Mouse (Mus musculus): Measurements from ENCODE around the gene Ism1. TPM values are rescaled to one million over a fixed set of nuclear protein-coding genes. Genes with fewer than 3 reads are reported as not detected.

Gene Ism1
- polyA plus RNA-seq, 1 experiment from 2014 or later, result 0.41 TPM

DNA sequence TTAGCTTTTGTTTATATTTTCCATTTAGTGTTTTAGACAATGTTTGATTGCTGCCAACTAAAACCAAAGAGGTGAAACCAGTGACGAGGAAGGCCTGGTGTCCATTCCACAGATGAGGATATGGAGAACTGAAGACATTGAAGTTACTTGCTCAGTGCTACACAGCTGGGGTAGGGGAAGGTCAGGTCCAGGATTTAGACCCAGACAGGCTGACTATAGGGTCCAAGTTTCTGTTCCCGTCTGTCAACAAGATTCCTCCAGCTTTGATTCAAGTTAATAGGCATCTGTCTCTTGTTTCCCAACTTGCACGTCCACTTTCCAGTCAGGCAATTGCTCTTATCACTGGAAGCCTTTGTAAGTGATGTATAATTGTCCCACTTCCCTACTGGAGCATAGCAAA, 4.6 kb downstream of the Ism1 start:
- no peaks in the 10 kb centered on the region for H3K36me3 ChIP-seq (replicated peaks)
- H3K27ac ChIP-seq, result no peak overlapping the region
- H3K27me3 ChIP-seq (replicated peaks), result peaks cover 11% of the 10 kb centered on the region
- H3K4me3 ChIP-seq, result no peak overlapping the region
- H3K4me1 ChIP-seq, result peaks cover 6% of the 10 kb centered on the region; the same call in 1 of the 2 replicates
- H3K9ac ChIP-seq, result no peak overlapping the region
- no peaks in the 10 kb centered on the region for H3K9me3 ChIP-seq
- no peak overlapping the region for H3K4me2 ChIP-seq
- 88% methylated on average over 3 of the region's 3 CpGs for WGBS
- no peak for ATAC-seq (replicated peaks)

DNA sequence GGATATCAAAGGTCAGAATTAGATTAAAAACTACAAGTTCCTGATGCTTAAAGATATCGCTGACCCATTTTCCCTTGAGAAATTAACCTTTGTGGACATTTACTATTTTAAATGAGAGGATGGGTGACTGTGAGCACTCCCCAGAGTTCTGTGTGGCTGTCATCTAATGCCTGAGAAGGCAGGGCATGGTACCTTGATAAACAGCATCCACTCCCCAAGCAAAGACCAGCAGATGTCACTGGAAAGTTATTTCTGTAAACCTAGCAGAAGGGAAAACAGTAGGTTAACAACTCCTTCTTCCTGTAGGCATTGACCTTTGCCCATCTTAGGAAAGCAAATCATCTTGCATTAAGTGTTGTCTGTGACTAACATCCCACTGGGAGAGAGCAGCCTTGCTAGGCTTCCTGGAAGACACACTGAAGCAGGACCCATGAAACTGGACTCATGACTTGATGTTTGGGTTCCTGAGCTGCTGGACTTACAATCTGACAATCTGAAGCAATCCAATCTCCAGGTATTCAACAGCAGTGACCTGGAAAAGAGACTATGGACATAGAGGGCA, 11.5 kb downstream of the Ism1 start:
- H3K4me2 ChIP-seq, result no peak overlapping the region
- H3K4me3 ChIP-seq, result no peak overlapping the region
- H3K9me3 ChIP-seq, result no peaks in the 10 kb centered on the region
- WGBS, result 98% methylated on average over 1 of the region's 1 CpGs
- H3K9ac ChIP-seq, result no peak overlapping the region
- ATAC-seq (replicated peaks), result no peak
- no peaks in the 10 kb centered on the region for H3K4me1 ChIP-seq
- H3K36me3 ChIP-seq (replicated peaks), result no peaks in the 10 kb centered on the region
- no peak overlapping the region for H3K27ac ChIP-seq
- H3K27me3 ChIP-seq (replicated peaks), result no peaks in the 10 kb centered on the region

DNA sequence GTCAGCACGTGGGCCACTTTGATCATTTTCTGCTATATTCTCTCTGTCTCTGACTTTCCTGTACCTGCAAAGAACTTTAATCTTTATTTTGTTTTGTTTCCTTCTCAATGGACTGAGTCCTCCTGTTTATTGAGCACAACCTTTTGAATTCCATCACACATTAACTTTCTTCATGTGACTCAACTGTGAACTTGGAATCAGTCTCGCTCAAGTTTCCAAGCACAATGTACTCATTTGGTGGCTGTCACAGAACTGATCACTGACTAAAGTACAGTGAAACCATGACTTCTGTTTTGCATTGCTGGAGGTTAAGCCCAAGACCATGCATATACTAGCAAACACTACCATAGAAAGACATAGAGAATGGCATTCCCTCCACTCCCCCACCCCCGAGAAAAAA, 15.5 kb downstream of the Ism1 start:
- Histone ChIP-seq H3K27me3 (replicated peaks) (no peaks in the 10 kb centered on the region), H3K27ac (no peak overlapping the region), H3K36me3 (replicated peaks) (no peaks in the 10 kb centered on the region), H3K9ac (no peak overlapping the region), H3K4me3 (no peak overlapping the region), H3K9me3 (no peaks in the 10 kb centered on the region), H3K4me2 (no peak overlapping the region), H3K4me1 (no peaks in the 10 kb centered on the region)
- WGBS, result 92% methylated on average over 3 of the region's 3 CpGs
- ATAC-seq (replicated peaks), result no peak

DNA sequence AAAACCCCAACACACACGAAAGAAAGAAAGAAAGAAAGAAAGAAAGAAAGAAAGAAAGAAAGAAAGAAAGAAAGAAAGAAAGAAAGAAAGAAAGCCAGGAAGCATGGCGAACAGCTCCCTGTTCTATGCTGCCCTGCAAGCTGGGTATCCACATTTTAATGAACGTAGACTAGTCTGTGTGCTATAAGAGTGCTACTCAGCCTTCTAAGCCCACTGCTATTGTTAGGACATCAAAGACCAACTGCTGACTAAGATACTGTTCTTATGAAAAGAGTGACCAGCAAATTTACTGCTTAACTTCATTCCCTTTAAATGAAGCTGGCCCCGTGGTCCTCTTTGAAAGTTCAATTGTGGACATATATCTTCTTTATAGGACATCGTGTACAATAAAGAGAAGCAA, 16.7 kb downstream of the Ism1 start:
- no peak overlapping the region for H3K27ac ChIP-seq
- no peaks in the 10 kb centered on the region for H3K9me3 ChIP-seq
- H3K36me3 ChIP-seq (replicated peaks), result no peaks in the 10 kb centered on the region
- H3K9ac ChIP-seq, result no peak overlapping the region
- WGBS, result 58% methylated on average over 5 of the region's 5 CpGs
- H3K4me3 ChIP-seq, result no peak overlapping the region
- ATAC-seq (replicated peaks), result no peak
- no peaks in the 10 kb centered on the region for H3K27me3 ChIP-seq (replicated peaks)
- H3K4me2 ChIP-seq, result no peak overlapping the region
- no peaks in the 10 kb centered on the region for H3K4me1 ChIP-seq

DNA sequence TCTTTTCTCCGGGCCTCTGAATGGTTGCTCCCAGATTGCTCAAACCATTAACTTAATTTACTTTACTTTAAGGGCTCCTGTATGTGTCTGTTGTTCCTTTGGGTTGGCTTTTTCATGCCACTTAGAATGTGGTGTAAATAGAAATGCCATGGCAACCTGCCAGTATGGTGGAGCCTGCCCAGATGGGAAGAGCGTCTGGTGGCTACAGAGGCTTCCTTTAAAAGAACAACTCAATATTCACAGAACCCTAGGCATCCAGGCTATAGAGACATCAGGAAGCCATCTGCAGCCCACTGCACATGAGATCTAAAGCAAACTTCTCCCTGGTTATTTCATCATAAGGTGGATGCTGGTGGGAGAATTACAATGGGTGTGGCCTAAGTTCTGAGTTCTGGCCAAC, 18.6 kb downstream of the Ism1 start:
- Histone ChIP-seq H3K4me3 (no peak overlapping the region), H3K27me3 (replicated peaks) (no peaks in the 10 kb centered on the region), H3K27ac (no peak overlapping the region), H3K4me2 (no peak overlapping the region), H3K9ac (no peak overlapping the region), H3K36me3 (replicated peaks) (no peaks in the 10 kb centered on the region), H3K4me1 (no peaks in the 10 kb centered on the region), H3K9me3 (no peaks in the 10 kb centered on the region)
- ATAC-seq (replicated peaks), result no peak
- 68% methylated on average over 2 of the region's 2 CpGs for WGBS

DNA sequence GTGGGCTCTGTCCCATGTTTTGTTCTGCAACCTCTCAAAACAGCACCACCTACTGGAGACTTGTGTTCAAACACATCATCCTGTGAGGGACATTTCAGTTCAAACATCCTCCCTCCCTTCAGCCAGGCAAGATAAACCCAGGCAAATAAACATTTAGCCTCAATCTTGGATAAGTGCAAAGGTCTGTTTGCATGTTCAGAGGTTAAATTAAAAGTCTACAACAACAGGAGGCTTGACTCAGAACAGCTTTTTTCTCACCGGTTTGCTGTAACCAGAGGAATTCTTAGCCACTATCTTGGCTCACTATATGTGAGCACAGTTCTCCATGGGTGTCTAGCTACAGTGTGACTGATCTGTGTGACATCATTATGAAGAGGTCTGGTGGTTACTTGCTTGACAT, 22.6 kb downstream of the Ism1 start:
- no peak overlapping the region for H3K4me3 ChIP-seq
- H3K9me3 ChIP-seq, result no peaks in the 10 kb centered on the region
- ATAC-seq (replicated peaks), result no peak
- H3K9ac ChIP-seq, result no peak overlapping the region
- no peak overlapping the region for H3K4me2 ChIP-seq
- no peaks in the 10 kb centered on the region for H3K36me3 ChIP-seq (replicated peaks)
- WGBS, result 100% methylated on average over 1 of the region's 1 CpGs
- H3K27ac ChIP-seq, result no peak overlapping the region
- H3K27me3 ChIP-seq (replicated peaks), result no peaks in the 10 kb centered on the region
- no peaks in the 10 kb centered on the region for H3K4me1 ChIP-seq

- H3K4me3 ChIP-seq, result no peak overlapping the region
- H3K9me3 ChIP-seq, result no peaks in the 10 kb centered on the region
- no peaks in the 10 kb centered on the region for H3K27me3 ChIP-seq (replicated peaks)
- no peak for ATAC-seq (replicated peaks)
- no peaks in the 10 kb centered on the region for H3K4me1 ChIP-seq
- no peak overlapping the region for H3K9ac ChIP-seq
- 82% methylated on average over 3 of the region's 3 CpGs for WGBS
- no peak overlapping the region for H3K27ac ChIP-seq
- no peaks in the 10 kb centered on the region for H3K36me3 ChIP-seq (replicated peaks)
- H3K4me2 ChIP-seq, result no peak overlapping the region
These were observed 27.0 kb downstream of the Ism1 start for GRCm38 (mm10) chr2:139704951-139705350.

- Histone ChIP-seq H3K4me3 (no peak overlapping the region), H3K9me3 (no peaks in the 10 kb centered on the region), H3K4me2 (no peak overlapping the region), H3K9ac (no peak overlapping the region), H3K27me3 (replicated peaks) (no peaks in the 10 kb centered on the region), H3K27ac (no peak overlapping the region), H3K36me3 (replicated peaks) (no peaks in the 10 kb centered on the region), H3K4me1 (no peaks in the 10 kb centered on the region)
- WGBS, result 53% methylated on average over 6 of the region's 6 CpGs
- ATAC-seq (replicated peaks), result no peak
These were observed 30.4 kb downstream of the Ism1 start for GRCm38 (mm10) chr2:139708194-139708899.

DNA sequence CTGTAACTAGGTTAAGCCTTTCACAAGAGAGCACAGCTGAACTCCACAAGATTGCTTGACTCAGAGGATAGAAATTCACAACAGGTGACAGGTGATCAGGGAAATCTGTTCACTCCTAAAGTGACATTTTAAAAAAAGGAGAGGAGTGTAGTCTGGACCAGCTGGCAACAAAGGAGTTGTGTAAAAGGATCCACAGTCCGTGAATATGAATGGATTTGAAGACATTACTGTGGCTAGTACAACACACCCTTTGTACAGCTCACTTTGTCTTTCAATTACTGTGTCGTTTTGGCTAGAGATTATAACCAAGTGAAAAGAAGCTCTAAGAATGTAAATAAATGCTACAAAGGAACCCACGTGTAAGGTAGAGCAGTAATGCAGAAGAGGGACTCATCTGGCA, 33.7 kb downstream of the Ism1 start:
- Histone ChIP-seq H3K27ac (no peak overlapping the region), H3K4me3 (no peak overlapping the region), H3K27me3 (replicated peaks) (no peaks in the 10 kb centered on the region), H3K36me3 (replicated peaks) (no peaks in the 10 kb centered on the region), H3K4me2 (no peak overlapping the region), H3K4me1 (no peaks in the 10 kb centered on the region), H3K9ac (no peak overlapping the region), H3K9me3 (no peaks in the 10 kb centered on the region)
- 25% methylated on average over 3 of the region's 3 CpGs for WGBS
- no peak for ATAC-seq (replicated peaks)

- Histone ChIP-seq H3K36me3 (replicated peaks) (no peaks in the 10 kb centered on the region), H3K4me2 (no peak overlapping the region), H3K4me3 (no peak overlapping the region), H3K27me3 (replicated peaks) (no peaks in the 10 kb centered on the region), H3K27ac (no peak overlapping the region), H3K9me3 (no peaks in the 10 kb centered on the region), H3K4me1 (no peaks in the 10 kb centered on the region), H3K9ac (no peak overlapping the region)
- WGBS, result 59% methylated on average over 10 of the region's 10 CpGs
- ATAC-seq (replicated peaks), result 0 out of 2 replicates have a peak, but pooled peaks have one; percentile 33
These were observed 34.1 kb downstream of the Ism1 start for GRCm38 (mm10) chr2:139712046-139712445.

DNA sequence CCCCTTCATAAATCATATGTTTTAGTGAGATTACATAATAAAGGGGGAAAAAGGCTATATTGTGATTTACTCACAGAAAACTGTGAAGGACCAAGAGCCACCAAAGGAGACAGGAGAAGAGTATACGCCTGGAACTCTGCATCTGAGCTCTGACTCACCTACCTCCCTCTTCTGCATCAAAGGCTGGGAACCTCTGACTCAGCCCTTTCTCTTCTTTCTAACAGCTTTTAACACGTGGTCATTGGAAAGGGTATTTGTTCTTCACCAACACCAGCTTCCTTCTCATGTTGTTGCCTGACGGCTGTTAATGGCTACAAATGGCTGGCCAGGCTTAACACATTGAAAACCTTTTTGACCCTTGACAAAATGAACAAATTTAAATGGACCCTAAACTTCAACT, 36.2 kb downstream of the Ism1 start:
- H3K27ac ChIP-seq, result no peak overlapping the region
- no peaks in the 10 kb centered on the region for H3K27me3 ChIP-seq (replicated peaks)
- H3K9ac ChIP-seq, result no peak overlapping the region
- H3K36me3 ChIP-seq (replicated peaks), result no peaks in the 10 kb centered on the region
- 75% methylated on average over 3 of the region's 3 CpGs for WGBS
- H3K4me2 ChIP-seq, result no peak overlapping the region
- no peak overlapping the region for H3K4me3 ChIP-seq
- no peak for ATAC-seq (replicated peaks)
- no peaks in the 10 kb centered on the region for H3K4me1 ChIP-seq
- no peaks in the 10 kb centered on the region for H3K9me3 ChIP-seq

DNA sequence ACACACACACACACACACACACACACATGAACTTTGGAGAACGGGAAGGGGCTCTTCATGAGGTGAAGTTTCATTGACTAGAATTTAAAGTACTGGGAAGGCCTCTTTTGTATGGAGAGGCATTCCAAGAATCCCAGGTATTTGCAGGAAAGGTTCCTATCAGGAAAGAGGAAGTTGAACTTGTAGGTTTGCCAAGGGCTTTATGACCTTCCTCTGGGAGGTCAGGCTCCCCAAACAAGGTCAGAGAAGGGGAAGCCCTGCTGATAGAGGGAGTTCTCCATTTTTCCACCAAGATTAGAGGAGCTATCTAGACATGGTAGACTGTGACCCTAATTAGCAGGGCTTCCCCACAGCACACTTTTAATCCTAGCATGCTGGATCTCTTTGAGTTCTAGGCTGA, 39.8 kb downstream of the Ism1 start:
- H3K9me3 ChIP-seq, result no peaks in the 10 kb centered on the region
- H3K27me3 ChIP-seq (replicated peaks), result no peaks in the 10 kb centered on the region
- ATAC-seq (replicated peaks), result no peak
- no peaks in the 10 kb centered on the region for H3K4me1 ChIP-seq
- no peak overlapping the region for H3K9ac ChIP-seq
- no peak overlapping the region for H3K4me2 ChIP-seq
- H3K36me3 ChIP-seq (replicated peaks), result no peaks in the 10 kb centered on the region
- 79% methylated on average over 1 of the region's 1 CpGs for WGBS
- no peak overlapping the region for H3K27ac ChIP-seq
- no peak overlapping the region for H3K4me3 ChIP-seq

DNA sequence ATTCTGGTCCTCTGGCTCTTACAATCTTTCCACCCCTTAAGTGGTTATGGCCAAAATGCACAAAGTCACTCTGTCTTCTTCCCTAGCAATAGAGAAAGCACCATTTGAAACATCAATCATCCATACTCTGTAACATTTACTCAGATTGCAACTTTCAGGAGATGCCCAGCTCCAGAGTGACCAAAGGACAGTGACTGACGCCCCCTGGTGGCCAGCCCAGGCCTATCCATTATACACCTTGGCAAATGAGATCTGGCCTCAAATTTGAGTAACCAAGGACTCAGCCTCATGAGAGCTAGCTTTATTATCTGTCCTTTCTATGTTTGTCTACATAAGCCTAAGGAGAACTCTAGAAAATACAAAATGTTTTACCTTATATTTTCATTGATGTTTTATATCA, 44.7 kb downstream of the Ism1 start:
- no peak overlapping the region for H3K9ac ChIP-seq
- H3K27ac ChIP-seq, result no peak overlapping the region
- WGBS, result 0% methylated on average over 1 of the region's 1 CpGs
- H3K27me3 ChIP-seq (replicated peaks), result no peaks in the 10 kb centered on the region
- no peaks in the 10 kb centered on the region for H3K36me3 ChIP-seq (replicated peaks)
- no peak overlapping the region for H3K4me3 ChIP-seq
- H3K9me3 ChIP-seq, result no peaks in the 10 kb centered on the region
- no peaks in the 10 kb centered on the region for H3K4me1 ChIP-seq
- no peak overlapping the region for H3K4me2 ChIP-seq
- ATAC-seq (replicated peaks), result 0 out of 2 replicates have a peak, but pooled peaks have one; percentile 45
